Mouse (Mus musculus) liver, adult 2 months (tissue): ENCODE results near the gene S100b.

Experiments used
- CTCF ChIP-seq: fragments of 200-500 bp; IDR thresholded peaks from 2 replicates; pipeline ENCODE4 v1.5.1; 2011; ENCODE audit warnings: low read depth, low read length, control low read depth
- POLR2A ChIP-seq: fragments of 200-500 bp; IDR thresholded peaks from 2 replicates; pipeline ENCODE4 v1.6.1; 2011; ENCODE audit warnings: low read length, control low read depth; ENCODE audit not compliant: insufficient read depth; ENCODE audit errors: extremely low read depth

- no peak for TF ChIP-seq CTCF
- no peak for TF ChIP-seq POLR2A
Measured at GRCm38 (mm10) chr10:76214161-76214560, 39.5 kb upstream of the S100b start.
